Mouse (Mus musculus): ENCODE results near the gene Cav2.
A peak's percentile ranks its signal among the peaks of the same experiment; 100 is the strongest.

Cav2 gene

DNA sequence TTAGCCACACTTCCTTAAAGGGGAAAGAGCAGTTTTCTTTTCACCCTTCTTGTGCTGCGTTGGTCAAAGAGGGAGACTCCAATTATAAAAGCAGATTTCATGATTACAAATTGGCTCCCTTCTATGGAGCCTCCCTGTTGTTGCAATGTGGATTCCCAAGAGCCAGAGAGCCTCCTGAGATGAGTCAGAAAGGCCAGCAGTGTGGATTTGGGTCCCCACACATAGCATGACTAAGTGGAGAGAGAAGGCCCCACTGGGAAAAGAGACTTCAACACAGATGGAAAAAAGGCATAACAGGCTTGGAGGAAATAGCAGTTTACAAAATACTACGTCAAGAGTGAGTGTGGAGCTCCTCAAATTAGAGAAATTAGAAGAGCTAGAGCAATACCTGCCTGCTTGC lies 28.3 kb downstream of the Cav2 start:
- no peak for DNase-seq (ENCODE audit: low read depth, low spot score)

DNA sequence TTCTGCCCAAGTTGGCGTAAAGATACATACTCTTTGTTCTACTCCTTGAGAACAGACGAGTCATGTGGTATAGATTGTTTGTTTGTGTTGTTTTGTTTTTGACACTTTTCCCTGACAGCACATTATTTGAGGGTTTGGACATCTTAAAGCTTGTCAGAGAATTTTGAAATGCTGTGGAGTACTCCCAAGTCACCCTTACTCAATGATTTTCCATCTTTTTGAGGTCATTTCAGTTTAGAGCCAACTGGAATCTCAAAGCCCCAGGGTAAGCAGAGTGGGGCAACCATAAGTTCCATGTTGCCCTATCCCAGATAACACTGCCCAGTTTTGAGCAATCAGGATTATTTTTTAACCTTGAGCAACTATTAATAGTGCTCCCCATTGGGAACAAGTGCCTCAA lies 33.3 kb downstream of the Cav2 start:
- no peak for DNase-seq (ENCODE audit: low read depth, low spot score)

DNA sequence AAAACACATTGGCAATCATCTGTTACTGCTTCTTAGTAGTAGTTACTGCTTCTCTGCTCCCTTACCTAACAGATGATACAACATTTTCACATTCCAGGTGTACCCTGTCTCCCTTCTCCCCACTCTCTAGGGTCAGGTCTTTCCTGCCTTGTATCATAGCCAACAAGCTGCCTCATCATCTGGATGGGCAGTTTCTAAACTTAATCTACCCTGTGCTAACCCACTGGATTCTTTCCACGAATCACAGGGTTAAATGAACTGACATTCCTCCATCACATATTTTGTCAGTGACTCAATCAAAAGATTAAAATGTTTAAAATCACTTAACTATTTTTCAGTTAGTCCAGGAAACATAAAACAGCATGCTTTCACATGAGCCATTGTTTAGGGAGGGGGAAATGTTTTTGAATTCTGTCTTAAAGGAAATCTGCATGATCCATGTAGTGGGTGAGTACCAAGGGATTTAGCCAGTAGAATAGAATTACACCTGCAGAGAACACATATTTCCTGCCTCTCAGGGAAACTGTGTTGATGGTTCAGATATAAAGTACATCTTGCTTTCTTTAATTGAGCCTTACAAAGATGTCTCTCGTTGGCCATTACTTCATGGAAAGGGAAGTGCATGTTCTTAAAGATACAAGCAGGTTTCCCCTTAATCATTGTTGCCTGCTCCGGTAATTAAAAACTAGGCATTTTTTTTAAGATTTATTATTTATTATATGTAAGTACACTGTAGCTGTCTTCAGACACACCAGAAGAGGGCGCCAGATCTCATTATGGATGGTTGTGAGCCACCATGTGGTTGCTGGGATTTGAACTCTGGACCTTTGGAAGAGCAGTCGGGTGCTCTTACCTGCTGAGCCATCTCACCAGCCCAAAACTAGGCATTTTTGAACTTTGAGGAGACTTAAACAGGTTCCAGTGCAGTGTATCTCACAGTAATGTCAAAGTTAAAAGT lies 34.0 kb downstream of the Cav2 start:
- no peak for DNase-seq (ENCODE audit: low read depth, low spot score)

DNA sequence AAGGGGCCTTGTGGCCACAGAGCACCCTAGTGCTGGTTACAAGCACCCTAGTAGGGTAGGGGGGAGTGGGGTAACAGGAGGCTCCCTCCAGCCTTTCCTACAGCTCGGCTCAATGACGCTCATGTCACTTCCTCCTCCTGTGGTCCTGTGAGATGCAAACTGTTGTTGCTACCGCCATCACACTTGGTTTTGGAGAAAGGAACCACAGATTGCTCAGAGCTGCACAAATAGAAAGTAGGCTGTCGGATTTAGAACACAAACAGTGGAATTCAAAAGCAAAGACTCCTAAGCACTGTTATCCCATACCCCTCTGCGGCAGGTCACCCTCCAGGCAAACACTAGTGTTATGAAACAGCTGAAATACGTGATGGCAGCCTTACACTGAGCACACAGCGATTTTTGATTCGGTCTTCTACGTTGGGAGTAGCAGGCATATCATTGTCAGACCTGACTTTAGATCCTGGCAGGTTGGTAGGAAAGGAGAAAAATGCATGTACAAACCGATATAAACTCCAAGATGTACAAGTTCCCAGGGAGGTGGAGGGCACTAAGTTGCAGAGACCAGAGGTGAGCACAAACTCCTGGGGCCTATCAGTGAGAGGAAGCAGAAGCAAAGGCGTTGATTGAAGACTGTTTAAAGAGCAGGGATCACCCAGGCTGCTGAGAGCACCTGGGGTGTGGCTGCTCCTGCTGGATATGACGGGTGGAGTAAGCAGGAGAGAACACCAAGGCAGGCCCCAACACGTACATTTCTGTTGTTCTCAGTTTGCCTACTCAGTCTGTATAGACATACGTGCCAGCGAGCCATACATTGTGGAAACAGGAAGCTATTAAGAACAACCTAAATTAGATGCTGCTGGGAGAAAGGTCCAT lies 35.5 kb downstream of the Cav2 start:
- DNase-seq (ENCODE audit: low read depth, low spot score) = peak; percentile 6

DNA sequence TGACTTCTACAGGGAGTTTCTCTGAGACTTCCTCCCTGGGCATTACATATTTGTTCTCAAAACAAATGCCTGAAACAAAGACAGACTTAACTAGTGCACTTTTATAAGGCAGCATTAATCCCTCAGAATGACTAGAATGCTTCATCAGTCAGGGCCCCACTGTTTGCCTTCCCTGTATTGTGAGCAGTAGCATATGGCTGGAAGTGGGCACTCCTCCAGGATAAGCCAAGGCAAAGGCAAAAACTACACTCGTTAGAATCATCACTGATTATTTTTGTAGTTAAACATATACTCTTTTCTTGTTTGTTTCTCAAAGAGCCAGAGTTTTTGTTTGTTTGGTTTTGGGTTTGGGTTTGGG lies 36.2 kb downstream of the Cav2 start:
- no peak for DNase-seq (ENCODE audit: low read depth, low spot score)

DNA sequence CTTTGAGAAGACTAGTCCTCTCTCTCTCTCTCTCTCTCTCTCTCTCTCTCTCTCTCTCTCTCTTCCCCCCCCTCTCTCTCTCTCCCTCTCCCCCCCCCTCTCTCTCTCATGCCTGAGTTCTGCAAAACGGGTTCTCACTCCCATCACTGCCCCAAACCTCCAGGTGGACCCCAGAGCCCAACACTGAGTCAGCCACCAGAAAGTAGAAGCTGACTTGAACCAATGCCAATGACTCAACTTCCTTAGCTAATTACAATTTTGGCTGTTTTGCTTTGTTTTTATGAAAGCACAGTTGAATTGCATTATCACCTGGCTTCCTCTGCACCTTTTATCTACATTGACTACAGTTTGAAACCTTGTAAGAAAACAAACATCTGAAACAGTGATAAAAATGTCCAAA lies 37.0 kb downstream of the Cav2 start:
- no peak for DNase-seq (ENCODE audit: low read depth, low spot score)

DNA sequence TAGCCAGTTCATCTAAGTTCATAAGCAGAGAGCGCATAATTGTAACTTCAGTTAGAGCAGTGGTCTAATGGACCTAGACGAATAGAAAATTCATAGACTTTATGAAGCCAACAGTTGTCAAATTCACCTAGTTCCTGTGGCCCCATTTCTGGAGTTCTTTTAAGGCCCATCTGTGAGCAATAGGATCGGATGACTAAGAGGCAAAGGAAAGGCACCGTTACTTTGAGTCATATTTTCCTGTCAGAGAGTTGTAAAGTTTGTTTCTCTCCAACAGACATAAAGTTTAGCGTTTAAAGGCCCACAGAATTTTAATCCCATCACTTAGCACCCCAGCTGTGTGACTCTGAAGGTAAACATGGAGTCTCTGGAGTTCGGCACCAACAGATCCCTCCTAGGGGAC lies 41.0 kb downstream of the Cav2 start:
- DNase-seq (ENCODE audit: low read depth, low spot score) = no peak

DNA sequence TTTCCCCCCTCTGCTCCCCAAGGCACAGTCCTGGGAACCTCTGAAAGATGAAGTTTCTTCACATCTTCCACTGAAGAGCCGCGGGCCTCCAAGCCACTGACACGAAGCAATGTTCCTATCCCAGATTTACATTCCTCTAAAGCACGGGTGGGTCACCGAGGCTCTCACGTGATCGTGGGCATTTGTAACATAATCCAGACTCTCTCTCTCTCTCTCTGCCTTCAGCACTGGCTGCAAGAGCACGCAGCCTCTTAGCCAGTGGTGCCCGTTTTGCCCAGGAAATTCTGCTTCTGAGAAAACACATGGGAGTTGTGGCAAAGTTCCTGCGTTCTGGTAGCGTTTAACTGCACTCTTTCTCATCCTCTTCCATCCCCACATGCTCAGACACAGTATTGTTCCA lies 46.2 kb downstream of the Cav2 start:
- no peak for DNase-seq (ENCODE audit: low read depth, low spot score)

DNA sequence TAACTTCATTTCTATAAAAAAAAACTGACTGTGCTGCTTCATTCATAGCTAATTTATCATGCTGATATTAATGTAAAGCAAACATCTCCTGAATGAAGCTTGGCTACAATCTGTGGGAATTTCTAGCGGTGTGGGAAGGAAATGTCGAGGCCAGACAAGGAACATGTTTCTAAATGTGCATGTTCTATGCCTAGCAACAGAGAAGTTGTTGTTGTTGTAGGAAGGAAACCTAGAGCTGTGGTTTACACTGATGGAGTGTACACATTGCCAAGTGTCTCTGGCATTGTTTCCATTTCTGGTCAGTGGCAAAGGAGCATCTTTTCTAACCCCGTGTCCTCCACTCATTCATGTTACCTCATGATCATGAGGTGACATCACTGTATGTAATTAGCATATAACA lies 48.8 kb downstream of the Cav2 start:
- no peak for DNase-seq (ENCODE audit: low read depth, low spot score)

DNA sequence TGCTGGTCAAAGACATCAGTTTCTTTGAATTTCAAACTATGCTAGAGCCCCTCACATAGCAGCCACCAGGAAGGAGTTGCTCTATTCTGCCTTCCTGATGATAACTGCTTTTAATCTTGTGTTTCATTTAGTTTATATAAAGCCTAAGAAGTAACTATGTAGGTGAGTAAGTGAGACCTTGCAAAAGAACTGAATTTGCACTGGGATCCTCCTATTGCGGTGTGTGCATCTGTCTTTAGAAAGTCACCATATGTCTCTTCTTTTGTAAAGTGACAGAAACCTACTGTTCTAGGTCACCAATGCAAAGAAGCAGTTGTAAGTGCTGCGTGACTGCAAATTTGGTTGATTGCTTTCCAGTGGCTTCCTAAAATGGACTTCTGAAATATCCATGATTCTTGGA lies 56.7 kb downstream of the Cav2 start:
- no peak for DNase-seq (ENCODE audit: low read depth, low spot score)
